Mouse (Mus musculus): ENCODE data around the gene Cdk14.

The Cdk14 gene

GRCm38 (mm10) chr5:5314270-5314669 is 105.8 kb downstream of the Cdk14 start:
- no peak for DNase-seq (ENCODE audit: low spot score)

- no peak for DNase-seq (ENCODE audit: low spot score)
Observed at GRCm38 (mm10) chr5:5313195-5313760, 106.8 kb downstream of the Cdk14 start.

GRCm38 (mm10) chr5:5305286-5305685 is 114.8 kb downstream of the Cdk14 start:
- no peak for DNase-seq (ENCODE audit: low spot score)

GRCm38 (mm10) chr5:5303102-5303670 is 116.9 kb downstream of the Cdk14 start:
- peak; percentile 29 for DNase-seq (ENCODE audit: low spot score)

GRCm38 (mm10) chr5:5301571-5302079 is 118.5 kb downstream of the Cdk14 start:
- no peak for DNase-seq (ENCODE audit: low spot score)

- DNase-seq (ENCODE audit: low spot score): no peak
Observed at GRCm38 (mm10) chr5:5300998-5301397, 119.1 kb downstream of the Cdk14 start.

- DNase-seq (ENCODE audit: low spot score): no peak
Observed at GRCm38 (mm10) chr5:5300290-5300689, 119.8 kb downstream of the Cdk14 start.

- DNase-seq (ENCODE audit: low spot score): no peak
Observed at GRCm38 (mm10) chr5:5297222-5297621, 122.9 kb downstream of the Cdk14 start.

- DNase-seq (ENCODE audit: low spot score): no peak
Observed at GRCm38 (mm10) chr5:5296773-5297172, 123.3 kb downstream of the Cdk14 start.

GRCm38 (mm10) chr5:5292830-5293542 is 127.1 kb downstream of the Cdk14 start:
- no peak for DNase-seq (ENCODE audit: low spot score)

GRCm38 (mm10) chr5:5291321-5291991 is 128.7 kb downstream of the Cdk14 start:
- DNase-seq (ENCODE audit: low spot score): no peak

- no peak for DNase-seq (ENCODE audit: low spot score)
Observed at GRCm38 (mm10) chr5:5290714-5291113, 129.4 kb downstream of the Cdk14 start.

GRCm38 (mm10) chr5:5285876-5286275 is 134.2 kb downstream of the Cdk14 start:
- peak; percentile 60 for DNase-seq (ENCODE audit: low spot score)

- no peak for DNase-seq (ENCODE audit: low spot score)
Observed at GRCm38 (mm10) chr5:5284531-5284930, 135.6 kb downstream of the Cdk14 start.

- DNase-seq (ENCODE audit: low spot score): no peak
Observed at GRCm38 (mm10) chr5:5283756-5284430, 136.2 kb downstream of the Cdk14 start.

GRCm38 (mm10) chr5:5282425-5282824 is 137.7 kb downstream of the Cdk14 start:
- DNase-seq (ENCODE audit: low spot score): no peak

GRCm38 (mm10) chr5:5275321-5275720 is 144.8 kb downstream of the Cdk14 start:
- DNase-seq (ENCODE audit: low spot score): no peak

GRCm38 (mm10) chr5:5274318-5274717 is 145.8 kb downstream of the Cdk14 start:
- DNase-seq (ENCODE audit: low spot score): no peak

GRCm38 (mm10) chr5:5266787-5267126 is 153.4 kb downstream of the Cdk14 start:
- DNase-seq (ENCODE audit: low spot score): no peak

GRCm38 (mm10) chr5:5265861-5266786 is 154.0 kb downstream of the Cdk14 start:
- DNase-seq (ENCODE audit: low spot score): no peak

GRCm38 (mm10) chr5:5265401-5265841 is 154.7 kb downstream of the Cdk14 start:
- no peak for DNase-seq (ENCODE audit: low spot score)
